Mouse (Mus musculus): ENCODE measurements around the gene Myocd. TPM values are rescaled to one million over a fixed set of nuclear protein-coding genes. Genes with fewer than 3 reads are reported as not detected.

The Myocd gene
- polyA plus RNA-seq (2012; rRNA removed) = 3.5 and 5.5 TPM in 2 replicates

DNA sequence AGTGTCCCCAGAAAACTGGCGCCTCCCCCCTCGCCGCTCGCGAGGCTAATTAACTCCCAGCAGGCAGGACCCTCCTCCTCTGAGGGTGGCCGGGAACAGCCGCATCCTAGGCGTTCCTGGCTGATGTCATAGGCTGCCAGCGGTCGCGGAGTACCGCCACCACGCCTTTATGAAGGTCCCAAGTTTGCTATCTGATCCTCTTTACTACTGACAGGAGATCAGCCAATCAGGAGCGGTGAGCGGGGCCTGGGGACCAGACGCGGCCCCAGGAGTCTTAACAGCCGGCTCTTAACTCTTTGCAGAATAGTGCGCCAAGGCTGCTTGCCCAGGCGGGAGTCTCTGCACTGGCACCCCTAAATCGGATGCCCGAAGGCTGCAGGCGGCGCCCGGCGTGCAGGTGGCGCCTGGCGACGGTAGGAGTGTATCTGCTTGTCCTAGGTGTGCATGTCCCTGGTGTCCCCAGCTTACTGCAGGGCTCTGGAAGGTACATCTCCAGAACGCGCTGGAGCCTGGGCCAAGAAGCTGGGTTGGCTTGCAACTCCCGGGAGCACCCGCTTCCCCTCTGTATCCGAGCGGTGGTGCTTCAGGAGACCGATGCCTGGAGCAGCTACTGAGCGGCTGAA lies at the start of gene Myocd:
Gene Myocd (minus strand): TSS at position 139 of the 623 bp plus-strand sequence.

GRCm38 (mm10) chr11:65162767-65163120 lies 107.0 kb downstream of the Myocd start, which contains the start of gene Arhgap44:
Gene Arhgap44 (minus strand): TSS chr11:65162961.

DNA sequence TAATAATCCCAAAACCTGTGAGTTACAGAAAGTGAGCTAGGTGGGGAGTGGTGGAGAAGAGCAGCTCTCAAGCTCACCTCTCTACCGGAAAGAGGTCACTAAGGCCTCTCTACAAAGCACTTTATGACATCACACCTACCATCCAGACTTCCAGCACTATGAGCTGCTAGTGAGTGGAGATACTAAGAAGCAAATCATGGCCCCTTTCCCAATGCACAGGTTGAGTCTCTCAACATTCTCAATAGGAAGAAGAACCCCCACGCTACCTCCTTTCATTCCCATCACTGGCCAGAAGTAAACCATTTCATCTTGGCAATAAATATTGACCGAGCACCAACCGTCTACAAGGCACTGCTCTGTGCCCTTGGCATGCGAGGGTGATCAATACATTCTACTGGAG lies 110.0 kb downstream of the Myocd start, which contains the start of gene 1700086D15Rik:
Gene 1700086D15Rik (minus strand): TSS at position 101 of the 400 bp plus-strand sequence.

Other genes with a start within 250 kb of the Myocd start
- not detected in 2 replicates for gene 1700086D15Rik, start 110.1 kb downstream of the Myocd start, polyA plus RNA-seq (2012; rRNA removed)
- gene Arhgap44, start 107.0 kb downstream of the Myocd start, polyA plus RNA-seq (2012; rRNA removed) = 2.2 and 2.7 TPM in 2 replicates